Mouse (Mus musculus): ENCODE data around the gene Olfr920. TPM values are rescaled to one million over a fixed set of nuclear protein-coding genes. Genes with fewer than 3 reads are reported as not detected.

The Olfr920 gene
- total RNA-seq (2023; ENCODE audit: inconsistent age), result 0.13 to 0.21 TPM in 2 of 4 replicates, not detected in the others

GRCm38 (mm10) chr9:38751999-38752398, at the start of gene Olfr920:
TSS of gene Olfr920 (plus strand) at chr9:38752299.

GRCm38 (mm10) chr9:38718102-38718501, 34.0 kb upstream of the Olfr920 start, which contains the start of gene Vwa5a:
TSS of gene Vwa5a (plus strand) at chr9:38718268.

GRCm38 (mm10) chr9:38772768-38773167, 20.7 kb downstream of the Olfr920 start, which contains the start of gene Olfr921:
TSS of gene Olfr921 (plus strand) at chr9:38773068.

Other genes starting within 250 kb of the Olfr920 start
- gene Olfr911-ps1, start 230.7 kb upstream of the Olfr920 start, total RNA-seq (2023; ENCODE audit: inconsistent age), result not detected in 4 replicates
- not detected in 4 replicates for gene Olfr910, start 214.4 kb upstream of the Olfr920 start, total RNA-seq (2023; ENCODE audit: inconsistent age)
- gene Olfr912, start 172.1 kb upstream of the Olfr920 start, total RNA-seq (2023; ENCODE audit: inconsistent age), result not detected in 4 replicates
- gene Olfr913, start 159.5 kb upstream of the Olfr920 start, total RNA-seq (2023; ENCODE audit: inconsistent age), result not detected in 4 replicates
- not detected in 4 replicates for gene Olfr914, start 147.2 kb upstream of the Olfr920 start, total RNA-seq (2023; ENCODE audit: inconsistent age)
- gene Olfr916, start 92.4 kb upstream of the Olfr920 start, total RNA-seq (2023; ENCODE audit: inconsistent age), result not detected in 4 replicates
- not detected in 4 replicates for gene Olfr917, start 86.5 kb upstream of the Olfr920 start, total RNA-seq (2023; ENCODE audit: inconsistent age)
- not detected in 4 replicates for gene Olfr918, start 77.7 kb upstream of the Olfr920 start, total RNA-seq (2023; ENCODE audit: inconsistent age)
- not detected in 4 replicates for gene Olfr919, start 48.6 kb upstream of the Olfr920 start, total RNA-seq (2023; ENCODE audit: inconsistent age)
- gene Vwa5a, start 34.0 kb upstream of the Olfr920 start, total RNA-seq (2023; ENCODE audit: inconsistent age), result 8.8 to 12.9 TPM (median 10.5 TPM) in 4 replicates
- not detected in 4 replicates for gene Olfr921, start 20.8 kb downstream of the Olfr920 start, total RNA-seq (2023; ENCODE audit: inconsistent age)
- gene Olfr922, start 62.3 kb downstream of the Olfr920 start, total RNA-seq (2023; ENCODE audit: inconsistent age), result not detected in 4 replicates
- not detected in 4 replicates for gene Olfr923, start 74.2 kb downstream of the Olfr920 start, total RNA-seq (2023; ENCODE audit: inconsistent age)
- gene Olfr924, start 92.2 kb downstream of the Olfr920 start, total RNA-seq (2023; ENCODE audit: inconsistent age), result not detected in 4 replicates
- not detected in 4 replicates for gene Olfr26, start 102.8 kb downstream of the Olfr920 start, total RNA-seq (2023; ENCODE audit: inconsistent age)
- gene Olfr926, start 124.8 kb downstream of the Olfr920 start, total RNA-seq (2023; ENCODE audit: inconsistent age), result not detected in 4 replicates
- not detected in 4 replicates for gene Olfr930, start 177.5 kb downstream of the Olfr920 start, total RNA-seq (2023; ENCODE audit: inconsistent age)
- not detected in 4 replicates for gene Olfr933, start 220.0 kb downstream of the Olfr920 start, total RNA-seq (2023; ENCODE audit: inconsistent age)
- gene Olfr934, start 236.0 kb downstream of the Olfr920 start, total RNA-seq (2023; ENCODE audit: inconsistent age), result not detected in 4 replicates
- gene Olfr935, start 247.4 kb downstream of the Olfr920 start, total RNA-seq (2023; ENCODE audit: inconsistent age), result not detected in 4 replicates